Mouse (Mus musculus): ENCODE data around the gene Alk. TPM values are rescaled to one million over a fixed set of nuclear protein-coding genes. Genes with fewer than 3 reads are reported as not detected.
A peak's percentile ranks its signal among the peaks of the same experiment; 100 is the strongest.

The Alk gene
- total RNA-seq, 2 experiments from 2014 or later, result 6.8 to 7.9 TPM

GRCm38 (mm10) chr17:72187026-72187425, 417.4 kb downstream of the Alk start:
- DNase-seq (ENCODE audit: low spot score in 2 of 2), result no peak
- intact Hi-C loops (cut with DNase I), result no loop called here

GRCm38 (mm10) chr17:72182414-72182813, 422.0 kb downstream of the Alk start:
- DNase-seq (ENCODE audit: low spot score in 2 of 2), result no peak
- intact Hi-C loops (cut with DNase I), result no loop called here

- no peak for DNase-seq (ENCODE audit: low spot score in 2 of 2)
- intact Hi-C loops (cut with DNase I), result no loop called here
Observed at GRCm38 (mm10) chr17:72180200-72180599, 424.2 kb downstream of the Alk start.

- intact Hi-C loops (cut with DNase I), result no loop called here
- DNase-seq (ENCODE audit: low spot score in 2 of 2), result no peak
Observed at GRCm38 (mm10) chr17:72179722-72180140, 424.7 kb downstream of the Alk start.

- peak; percentile 39 to 42 for DNase-seq (ENCODE audit: low spot score in 2 of 2)
- intact Hi-C loops (cut with DNase I), result no loop called here
Observed at GRCm38 (mm10) chr17:72173778-72174177, 430.6 kb downstream of the Alk start.

- intact Hi-C loops (cut with DNase I), result no loop called here
- DNase-seq (ENCODE audit: low spot score in 2 of 2), result no peak
Observed at GRCm38 (mm10) chr17:72168152-72168551, 436.3 kb downstream of the Alk start.

- no peak for DNase-seq (ENCODE audit: low spot score in 2 of 2)
- intact Hi-C loops (cut with DNase I), result no loop called here
Observed at GRCm38 (mm10) chr17:72158857-72159385, 445.5 kb downstream of the Alk start.

GRCm38 (mm10) chr17:72157830-72158629, 446.4 kb downstream of the Alk start:
- intact Hi-C loops (cut with DNase I), result no loop called here
- DNase-seq (ENCODE audit: low spot score in 2 of 2), result no peak

GRCm38 (mm10) chr17:72153038-72153437, 451.4 kb downstream of the Alk start:
- intact Hi-C loops (cut with DNase I), result no loop called here
- DNase-seq (ENCODE audit: low spot score in 2 of 2), result no peak

GRCm38 (mm10) chr17:72144946-72145598, 459.4 kb downstream of the Alk start:
- intact Hi-C loops (cut with DNase I), result no loop called here
- DNase-seq (ENCODE audit: low spot score in 2 of 2), result no peak

GRCm38 (mm10) chr17:72144461-72144860, 460.0 kb downstream of the Alk start:
- DNase-seq (ENCODE audit: low spot score in 2 of 2), result no peak
- intact Hi-C loops (cut with DNase I), result no loop called here

- DNase-seq (ENCODE audit: low spot score in 2 of 2), result no peak
- intact Hi-C loops (cut with DNase I), result no loop called here
Observed at GRCm38 (mm10) chr17:72132140-72132911, 472.1 kb downstream of the Alk start.

- DNase-seq (ENCODE audit: low spot score in 2 of 2), result no peak
Observed at GRCm38 (mm10) chr17:72121660-72122059, 482.8 kb downstream of the Alk start.

GRCm38 (mm10) chr17:72120278-72120677, 484.1 kb downstream of the Alk start:
- intact Hi-C loops (cut with DNase I), result no loop called here
- no peak for DNase-seq (ENCODE audit: low spot score in 2 of 2)

More at GRCm38 (mm10) chr17:72121660-72122059, 482.8 kb downstream of the Alk start:
- intact Hi-C loops (cut with DNase I), result no loop called here

GRCm38 (mm10) chr17:72118376-72118775, 486.1 kb downstream of the Alk start:
- intact Hi-C loops (cut with DNase I), result no loop called here
- no peak for DNase-seq (ENCODE audit: low spot score in 2 of 2)

GRCm38 (mm10) chr17:72115271-72115944, 489.0 kb downstream of the Alk start:
- intact Hi-C loops (cut with DNase I), result no loop called here
- DNase-seq (ENCODE audit: low spot score in 2 of 2), result no peak

- intact Hi-C loops (cut with DNase I), result no loop called here
Observed at GRCm38 (mm10) chr17:72112004-72112403, 492.4 kb downstream of the Alk start.

GRCm38 (mm10) chr17:72111528-72111927, 492.9 kb downstream of the Alk start:
- no peak for DNase-seq (ENCODE audit: low spot score in 2 of 2)
- intact Hi-C loops (cut with DNase I), result no loop called here

More at GRCm38 (mm10) chr17:72112004-72112403, 492.4 kb downstream of the Alk start:
- DNase-seq (ENCODE audit: low spot score in 2 of 2), result no peak

GRCm38 (mm10) chr17:72087261-72087703, 517.1 kb downstream of the Alk start:
- intact Hi-C loops (cut with DNase I), result no loop called here
- DNase-seq (ENCODE audit: low spot score in 2 of 2), result peak in 1 of 2 experiments; percentile 9
